Mouse (Mus musculus) cerebellum, adult 11-12 months (tissue): ENCODE measurements around the gene Krt4.

Source experiments
- DNase-seq: peaks from one replicate; pipeline ENCODE4 v3.0.0; 2022

Gene Krt4

GRCm38 (mm10) chr15:101879776-101880175 lies 44.8 kb downstream of the Krt4 start:
- no peak for DNase-seq

DNA sequence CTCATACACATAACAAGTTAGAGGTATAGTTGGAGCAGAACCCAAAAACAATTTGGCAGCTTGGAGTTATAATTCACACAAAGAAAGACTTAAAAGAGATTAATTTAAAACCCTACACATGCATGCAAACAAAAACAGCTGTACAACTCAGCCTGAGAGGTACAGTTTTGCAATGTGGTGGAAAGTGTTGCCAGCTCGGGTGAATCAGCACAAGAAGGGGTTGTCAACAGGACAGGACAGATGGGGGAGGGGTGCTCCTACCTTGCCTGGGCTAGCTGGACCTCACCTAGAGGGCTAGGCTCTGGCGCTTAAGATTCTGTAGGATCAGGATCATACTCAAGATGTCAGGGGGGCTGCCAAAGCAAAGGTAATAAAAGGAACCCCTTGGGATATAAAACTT lies 46.5 kb downstream of the Krt4 start:
- DNase-seq = no peak

DNA sequence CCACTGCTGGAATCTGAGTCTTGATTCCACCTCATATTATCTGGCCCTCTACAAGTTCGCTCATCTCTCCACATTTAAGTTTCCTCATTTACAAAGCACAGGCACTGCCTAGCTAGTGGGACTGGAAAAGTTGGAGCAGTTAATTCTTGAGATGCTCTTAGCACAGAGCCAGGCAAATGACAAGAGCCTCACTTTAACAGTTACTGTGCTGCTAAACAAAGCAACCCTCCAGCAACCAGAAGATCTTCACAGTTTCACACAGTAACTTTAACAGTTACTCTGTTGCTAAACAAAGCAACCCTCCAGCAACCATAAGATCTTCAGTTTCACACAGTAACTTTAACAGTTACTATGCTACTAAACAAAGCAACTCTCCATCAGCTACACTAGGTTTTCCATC lies 50.2 kb downstream of the Krt4 start:
- no peak for DNase-seq

GRCm38 (mm10) chr15:101873231-101873630 lies 51.3 kb downstream of the Krt4 start:
- DNase-seq = no peak

DNA sequence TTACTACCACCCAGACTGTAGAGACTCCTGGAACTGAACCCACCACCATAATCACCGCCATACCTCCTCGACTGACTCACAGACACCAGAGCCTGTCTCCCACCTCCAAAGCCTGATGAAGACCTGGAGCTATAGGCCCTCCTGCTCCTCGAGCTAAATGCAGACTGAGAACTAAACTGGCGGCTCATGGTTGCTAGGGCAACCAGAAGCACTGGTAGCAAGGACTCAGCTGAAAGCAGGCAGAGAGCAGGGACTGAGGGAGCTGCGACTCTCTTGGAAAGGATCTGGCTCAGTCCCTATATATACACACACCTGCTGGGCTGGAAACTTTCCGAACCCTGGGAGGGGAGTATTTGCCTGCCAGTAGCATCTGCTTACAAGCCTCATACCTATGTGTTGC lies 55.1 kb downstream of the Krt4 start, which contains the start of gene Krt77:
Gene Krt77 (minus strand): TSS at position 275 of the 400 bp plus-strand sequence.
- no peak for DNase-seq
